Mouse (Mus musculus): ENCODE data around the gene C1qtnf2. TPM values are rescaled to one million over a fixed set of nuclear protein-coding genes. Genes with fewer than 3 reads are reported as not detected.

The C1qtnf2 gene
- polyA plus RNA-seq, 1 experiment = 15.3 TPM

- H3K36me3 ChIP-seq (ENCODE audit: control insufficient read depth, insufficient read depth, low read length) = no peaks in the 10 kb centered on the region
- no peaks in the 10 kb centered on the region for H3K4me1 ChIP-seq (ENCODE audit: control insufficient read depth, insufficient read depth, low read length)
- TF ChIP-seq CTCF (conservative IDR thresholded peaks at IDR 0.05; ENCODE audit: insufficient read depth, insufficient read length, low read depth, low read length) (no peak), POLR2A (IDR thresholded peaks at IDR 0.05; ENCODE audit: low read depth, low read length) (no peak)
- H3K27me3 ChIP-seq (replicated peaks; ENCODE audit: control insufficient read depth, insufficient read depth, low read length) = no peaks in the 10 kb centered on the region
- peak; percentile 59 for DNase-seq
- 53% methylated on average over 6 of the region's 6 CpGs for WGBS
- H3K27ac ChIP-seq (ENCODE audit: insufficient read depth, low read depth, low read length) = peak overlapping the region; percentile 78
- H3K4me3 ChIP-seq (ENCODE audit: insufficient read depth, low read depth, low read length) = no peak overlapping the region
Measured at GRCm38 (mm10) chr11:43483122-43483792, 9.2 kb downstream of the C1qtnf2 start.

- TF ChIP-seq POLR2A (IDR thresholded peaks at IDR 0.05; ENCODE audit: low read depth, low read length) (no peak), CTCF (conservative IDR thresholded peaks at IDR 0.05; ENCODE audit: insufficient read depth, insufficient read length, low read depth, low read length) (no peak)
- Histone ChIP-seq H3K4me1 (ENCODE audit: control insufficient read depth, insufficient read depth, low read length) (no peaks in the 10 kb centered on the region), H3K36me3 (ENCODE audit: control insufficient read depth, insufficient read depth, low read length) (no peaks in the 10 kb centered on the region), H3K4me3 (ENCODE audit: insufficient read depth, low read depth, low read length) (no peak overlapping the region), H3K27ac (ENCODE audit: insufficient read depth, low read depth, low read length) (peak overlapping the region; percentile 54; the same call in 1 of the 2 replicates), H3K27me3 (replicated peaks; ENCODE audit: control insufficient read depth, insufficient read depth, low read length) (no peaks in the 10 kb centered on the region)
- WGBS = 67% methylated on average over 4 of the region's 4 CpGs
- no peak for DNase-seq
Measured at GRCm38 (mm10) chr11:43484057-43484456, 10.0 kb downstream of the C1qtnf2 start.

DNA sequence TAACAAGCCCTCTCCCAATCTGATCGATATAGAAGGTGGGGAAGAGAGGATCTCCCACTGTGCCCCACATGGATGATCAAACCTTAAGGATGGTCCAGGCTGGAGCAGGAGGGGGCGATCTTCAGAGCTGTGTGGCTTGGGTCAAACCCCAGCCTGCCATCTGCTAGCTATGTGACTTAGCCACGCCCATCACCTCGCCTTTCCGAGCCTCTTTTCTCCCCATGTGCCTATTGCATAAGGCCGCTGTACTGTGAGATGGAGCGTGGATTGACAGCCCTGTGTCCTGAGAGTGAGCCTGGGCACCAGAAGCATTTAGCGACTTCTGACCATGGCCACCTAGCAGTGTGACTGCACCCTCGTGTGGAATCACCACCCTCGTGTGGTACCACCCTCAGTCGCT, 10.6 kb downstream of the C1qtnf2 start:
- no peak overlapping the region for H3K4me3 ChIP-seq (ENCODE audit: insufficient read depth, low read depth, low read length)
- no peaks in the 10 kb centered on the region for H3K4me1 ChIP-seq (ENCODE audit: control insufficient read depth, insufficient read depth, low read length)
- no peak for DNase-seq
- H3K27me3 ChIP-seq (replicated peaks; ENCODE audit: control insufficient read depth, insufficient read depth, low read length) = no peaks in the 10 kb centered on the region
- no peak for TF ChIP-seq CTCF (conservative IDR thresholded peaks at IDR 0.05; ENCODE audit: insufficient read depth, insufficient read length, low read depth, low read length)
- TF ChIP-seq POLR2A (IDR thresholded peaks at IDR 0.05; ENCODE audit: low read depth, low read length) = no peak
- 60% methylated on average over 11 of the region's 11 CpGs for WGBS
- no peaks in the 10 kb centered on the region for H3K36me3 ChIP-seq (ENCODE audit: control insufficient read depth, insufficient read depth, low read length)
- H3K27ac ChIP-seq (ENCODE audit: insufficient read depth, low read depth, low read length) = no peak overlapping the region

DNA sequence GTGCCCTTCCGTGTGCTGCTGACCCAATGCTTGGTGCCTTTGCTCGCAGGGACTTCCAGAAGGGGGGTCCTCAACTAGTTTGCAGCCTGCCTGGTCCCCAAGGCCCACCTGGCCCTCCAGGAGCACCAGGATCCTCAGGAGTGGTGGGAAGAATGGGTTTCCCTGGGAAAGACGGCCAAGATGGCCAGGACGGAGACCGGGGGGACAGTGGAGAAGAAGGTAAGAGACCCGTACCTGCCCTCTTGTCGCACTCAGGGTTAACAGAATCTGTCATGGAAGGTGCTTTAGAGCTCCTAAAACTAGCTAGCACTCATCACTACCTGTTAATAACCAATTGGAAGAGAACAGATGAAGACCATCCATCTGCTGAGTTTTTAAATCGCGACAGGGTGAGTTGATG, 11.8 kb downstream of the C1qtnf2 start:
- H3K4me3 ChIP-seq (ENCODE audit: insufficient read depth, low read depth, low read length) = no peak overlapping the region
- no peak for DNase-seq
- no peaks in the 10 kb centered on the region for H3K4me1 ChIP-seq (ENCODE audit: control insufficient read depth, insufficient read depth, low read length)
- no peaks in the 10 kb centered on the region for H3K27me3 ChIP-seq (replicated peaks; ENCODE audit: control insufficient read depth, insufficient read depth, low read length)
- no peak overlapping the region for H3K27ac ChIP-seq (ENCODE audit: insufficient read depth, low read depth, low read length)
- 86% methylated on average over 9 of the region's 9 CpGs for WGBS
- H3K36me3 ChIP-seq (ENCODE audit: control insufficient read depth, insufficient read depth, low read length) = no peaks in the 10 kb centered on the region
- TF ChIP-seq POLR2A (IDR thresholded peaks at IDR 0.05; ENCODE audit: low read depth, low read length) (no peak), CTCF (conservative IDR thresholded peaks at IDR 0.05; ENCODE audit: insufficient read depth, insufficient read length, low read depth, low read length) (no peak)

- Histone ChIP-seq H3K36me3 (ENCODE audit: control insufficient read depth, insufficient read depth, low read length) (no peaks in the 10 kb centered on the region), H3K27ac (ENCODE audit: insufficient read depth, low read depth, low read length) (no peak overlapping the region), H3K27me3 (replicated peaks; ENCODE audit: control insufficient read depth, insufficient read depth, low read length) (no peaks in the 10 kb centered on the region), H3K4me3 (ENCODE audit: insufficient read depth, low read depth, low read length) (no peak overlapping the region), H3K4me1 (ENCODE audit: control insufficient read depth, insufficient read depth, low read length) (no peaks in the 10 kb centered on the region)
- WGBS = 32% methylated on average over 7 of the region's 7 CpGs
- TF ChIP-seq CTCF (conservative IDR thresholded peaks at IDR 0.05; ENCODE audit: insufficient read depth, insufficient read length, low read depth, low read length) = peak; percentile 90
- TF ChIP-seq POLR2A (IDR thresholded peaks at IDR 0.05; ENCODE audit: low read depth, low read length) = no peak
- DNase-seq = peak; percentile 77
Measured at GRCm38 (mm10) chr11:43492663-43493062, 18.6 kb downstream of the C1qtnf2 start.

DNA sequence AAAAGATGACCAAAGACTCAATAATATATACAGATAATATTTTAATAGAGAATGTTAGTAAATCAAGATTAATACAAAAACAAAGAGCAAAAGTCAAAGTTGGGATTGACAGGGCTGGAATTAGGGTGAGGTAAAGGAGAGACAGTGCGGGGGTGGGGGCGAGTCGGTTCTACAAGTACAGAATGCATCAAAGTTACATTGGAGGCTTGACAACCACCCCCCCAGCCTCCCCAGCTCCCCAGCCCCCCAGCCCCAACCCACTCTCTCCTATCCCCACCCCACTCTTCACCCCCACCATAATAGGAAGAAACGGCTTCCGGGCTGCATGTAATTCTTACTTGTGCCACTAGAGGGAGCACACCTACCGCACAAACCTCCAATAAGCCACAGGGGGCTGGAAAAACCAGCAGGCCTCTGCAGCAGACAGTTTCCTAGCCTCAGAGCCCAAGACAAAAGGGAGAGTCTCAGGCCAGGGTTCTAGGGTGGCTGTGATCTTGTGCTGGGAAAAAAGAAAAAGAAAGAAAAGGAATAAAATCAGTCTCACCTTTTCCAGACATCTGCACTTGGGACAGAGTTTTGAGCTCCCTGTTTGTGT, 19.8 kb downstream of the C1qtnf2 start:
- H3K27ac ChIP-seq (ENCODE audit: insufficient read depth, low read depth, low read length) = no peak overlapping the region
- TF ChIP-seq CTCF (conservative IDR thresholded peaks at IDR 0.05; ENCODE audit: insufficient read depth, insufficient read length, low read depth, low read length) = peak; percentile 83
- TF ChIP-seq POLR2A (IDR thresholded peaks at IDR 0.05; ENCODE audit: low read depth, low read length) = no peak
- no peaks in the 10 kb centered on the region for H3K27me3 ChIP-seq (replicated peaks; ENCODE audit: control insufficient read depth, insufficient read depth, low read length)
- H3K36me3 ChIP-seq (ENCODE audit: control insufficient read depth, insufficient read depth, low read length) = no peaks in the 10 kb centered on the region
- 26% methylated on average over 6 of the region's 6 CpGs for WGBS
- no peak overlapping the region for H3K4me3 ChIP-seq (ENCODE audit: insufficient read depth, low read depth, low read length)
- peak; percentile 62 for DNase-seq
- H3K4me1 ChIP-seq (ENCODE audit: control insufficient read depth, insufficient read depth, low read length) = no peaks in the 10 kb centered on the region

DNA sequence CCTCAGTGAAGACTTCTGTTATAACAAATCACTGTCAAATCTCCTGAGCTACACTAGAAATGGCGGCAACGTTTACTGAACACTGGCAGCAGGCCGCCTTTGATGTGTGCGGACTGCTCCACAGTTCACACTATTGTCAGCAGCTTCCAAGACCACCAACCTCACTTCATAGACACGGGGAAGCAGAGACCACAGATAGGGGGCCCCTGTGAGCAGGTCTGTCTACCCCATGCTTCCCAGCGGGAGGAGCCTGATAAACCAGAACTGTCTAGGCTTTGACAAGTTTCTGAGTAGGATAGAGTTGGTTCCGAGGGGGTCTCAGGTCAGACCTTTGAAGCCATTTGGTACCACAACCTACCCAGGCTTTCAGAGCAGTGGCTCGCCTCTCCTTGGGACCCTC, 21.0 kb downstream of the C1qtnf2 start:
- TF ChIP-seq CTCF (conservative IDR thresholded peaks at IDR 0.05; ENCODE audit: insufficient read depth, insufficient read length, low read depth, low read length) = no peak
- no peak for TF ChIP-seq POLR2A (IDR thresholded peaks at IDR 0.05; ENCODE audit: low read depth, low read length)
- no peaks in the 10 kb centered on the region for H3K36me3 ChIP-seq (ENCODE audit: control insufficient read depth, insufficient read depth, low read length)
- H3K4me1 ChIP-seq (ENCODE audit: control insufficient read depth, insufficient read depth, low read length) = no peaks in the 10 kb centered on the region
- no peak overlapping the region for H3K4me3 ChIP-seq (ENCODE audit: insufficient read depth, low read depth, low read length)
- H3K27ac ChIP-seq (ENCODE audit: insufficient read depth, low read depth, low read length) = no peak overlapping the region
- 73% methylated on average over 8 of the region's 8 CpGs for WGBS
- H3K27me3 ChIP-seq (replicated peaks; ENCODE audit: control insufficient read depth, insufficient read depth, low read length) = no peaks in the 10 kb centered on the region
- DNase-seq = no peak

Data from kidney, adult 2 months (tissue).